Mouse (Mus musculus) monocyte, adult 59 days (primary cell): Measurements from ENCODE around the gene Wfdc13. TPM values are rescaled to one million over a fixed set of nuclear protein-coding genes. Genes with fewer than 3 reads are reported as not detected.

Experiments used
- total RNA-seq, 2 experiments: library from RNA; stranded (reverse); gene quantifications; one replicate each; pipeline ENCODE4 v1.2.4; 2023

The Wfdc13 gene
- total RNA-seq, result not detected

GRCm38 (mm10) chr2:164684807-164685206 lies at the start of gene Wfdc13:
TSS of gene Wfdc13 (plus strand) at chr2:164685107.

GRCm38 (mm10) chr2:164638696-164639095 lies 46.2 kb upstream of the Wfdc13 start, which contains the start of gene Wfdc16:
TSS of gene Wfdc16 (minus strand) at chr2:164638796.

GRCm38 (mm10) chr2:164655858-164656257 lies 29.0 kb upstream of the Wfdc13 start, which contains the start of gene Wfdc10:
TSS of gene Wfdc10 (plus strand) at chr2:164656046.

GRCm38 (mm10) chr2:164656483-164656882 lies 28.4 kb upstream of the Wfdc13 start, which contains the start of gene Wfdc9:
TSS of gene Wfdc9 (minus strand) at chr2:164656583.

GRCm38 (mm10) chr2:164673987-164674386 lies 10.9 kb upstream of the Wfdc13 start, which contains the start of gene Wfdc11:
TSS of gene Wfdc11 (minus strand) at chr2:164674087.

GRCm38 (mm10) chr2:164698201-164698600 lies 13.3 kb downstream of the Wfdc13 start, which contains the start of gene Spint4:
TSS of gene Spint4 (plus strand) at chr2:164698501.

GRCm38 (mm10) chr2:164715005-164715404 lies 30.1 kb downstream of the Wfdc13 start, which contains the start of gene Spint5:
TSS of gene Spint5 (plus strand) at chr2:164715305.

Other genes with a start within 250 kb of the Wfdc13 start
- gene Sdc4, start 241.2 kb upstream of the Wfdc13 start, total RNA-seq, result 10 to 100 TPM; 13.2 to 13.8 TPM
- gene Sys1, start 228.1 kb upstream of the Wfdc13 start, total RNA-seq, result 10 to 100 TPM; 35.5 to 36.0 TPM
- 10 to 100 TPM; 10.9 to 12.8 TPM for gene Gm20458, start 224.1 kb upstream of the Wfdc13 start, total RNA-seq
- gene Trp53tg5, start 211.4 kb upstream of the Wfdc13 start, total RNA-seq, result not detected
- 10 to 100 TPM; 11.1 to 19.7 TPM for gene Dbndd2, start 199.0 kb upstream of the Wfdc13 start, total RNA-seq
- gene Pigt, start 187.6 kb upstream of the Wfdc13 start, total RNA-seq, result 10 to 100 TPM; 74.5 to 76.9 TPM
- gene Wfdc2, start 122.7 kb upstream of the Wfdc13 start, total RNA-seq, result not detected
- not detected for gene Spint3, start 111.6 kb upstream of the Wfdc13 start, total RNA-seq
- gene Wfdc6a, start 99.7 kb upstream of the Wfdc13 start, total RNA-seq, result not detected
- not detected for gene Eppin, start 91.5 kb upstream of the Wfdc13 start, total RNA-seq
- gene Wfdc6b, start 71.6 kb upstream of the Wfdc13 start, total RNA-seq, result not detected
- not detected for gene Wfdc8, start 71.5 kb upstream of the Wfdc13 start, total RNA-seq
- gene Wfdc16, start 46.3 kb upstream of the Wfdc13 start, total RNA-seq, result not detected
- gene Wfdc10, start 29.1 kb upstream of the Wfdc13 start, total RNA-seq, result not detected
- gene Wfdc9, start 28.5 kb upstream of the Wfdc13 start, total RNA-seq, result not detected
- not detected for gene Wfdc11, start 11.0 kb upstream of the Wfdc13 start, total RNA-seq
- not detected for gene Spint4, start 13.4 kb downstream of the Wfdc13 start, total RNA-seq
- not detected for gene Spint5, start 30.2 kb downstream of the Wfdc13 start, total RNA-seq
- not detected for gene Wfdc3, start 60.8 kb downstream of the Wfdc13 start, total RNA-seq
- 10 to 100 TPM; 32.0 to 44.8 TPM for gene Dnttip1, start 60.9 kb downstream of the Wfdc13 start, total RNA-seq
- gene Ube2c, start 84.8 kb downstream of the Wfdc13 start, total RNA-seq, result 1 to 10 TPM; 3.0 TPM
- not detected for gene Tnnc2, start 94.9 kb downstream of the Wfdc13 start, total RNA-seq
- 10 to 100 TPM; 12.5 to 16.9 TPM for gene Snx21, start 100.7 kb downstream of the Wfdc13 start, total RNA-seq
- 10 to 100 TPM; 29.8 to 33.3 TPM for gene Acot8, start 119.8 kb downstream of the Wfdc13 start, total RNA-seq
- gene Zswim3, start 120.0 kb downstream of the Wfdc13 start, total RNA-seq, result 1 to 10 TPM; 2.8 to 3.1 TPM
- gene Zswim1, start 137.6 kb downstream of the Wfdc13 start, total RNA-seq, result 1 to 10 TPM; 4.7 to 5.0 TPM
- 1 to 10 TPM in 1 of 2 experiments, not detected in 1; 1.2 TPM for gene Spata25, start 143.4 kb downstream of the Wfdc13 start, total RNA-seq
- 100 to 1,000 TPM; 707 to 727 TPM for gene Ctsa, start 147.8 kb downstream of the Wfdc13 start, total RNA-seq
- gene Neurl2, start 148.3 kb downstream of the Wfdc13 start, total RNA-seq, result 1 to 10 TPM; 8.6 to 9.2 TPM
- 100 to 1,000 TPM; 140 to 168 TPM for gene Pltp, start 172.6 kb downstream of the Wfdc13 start, total RNA-seq
- gene Pcif1, start 194.2 kb downstream of the Wfdc13 start, total RNA-seq, result 10 to 100 TPM; 63.6 to 70.6 TPM
- 10 to 100 TPM; 38.3 to 38.8 TPM for gene Zfp335, start 226.7 kb downstream of the Wfdc13 start, total RNA-seq